Mouse (Mus musculus) brain, embryonic 14.5 days (tissue): ENCODE data around the gene Cd53. TPM values are rescaled to one million over a fixed set of nuclear protein-coding genes. Genes with fewer than 3 reads are reported as not detected.

ENCODE experiments used
- DNase-seq: peaks from one replicate; pipeline ENCODE4 v3.0.0-alpha.2; 2011; ENCODE audit warnings: low read depth
- CTCF ChIP-seq: fragments of 200-500 bp; IDR thresholded peaks from 2 replicates; pipeline ENCODE4 v1.5.1; 2012; ENCODE audit warnings: inconsistent platforms, mild to moderate bottlenecking, moderate library complexity, borderline replicate concordance; ENCODE audit not compliant: insufficient read depth, insufficient read length; ENCODE audit errors: extremely low read depth
- POLR2A ChIP-seq: fragments of 200-500 bp; IDR thresholded peaks from 2 replicates; pipeline ENCODE4 v1.6.1; 2012; ENCODE audit warnings: mild to moderate bottlenecking, inconsistent platforms, borderline replicate concordance; ENCODE audit not compliant: poor library complexity, insufficient read depth, insufficient read length, severe bottlenecking; ENCODE audit errors: extremely low read depth
- polyA plus RNA-seq: library from polyadenylated mRNA; depleted of rRNA; stranded (reverse); fragments of >200 nt; gene quantifications from 2 replicates; pipeline ENCODE4 v1.2.3, GENCODE M21; 2012; rRNA removed

The Cd53 gene
- 3.0 and 3.1 TPM in 2 replicates for polyA plus RNA-seq

DNA sequence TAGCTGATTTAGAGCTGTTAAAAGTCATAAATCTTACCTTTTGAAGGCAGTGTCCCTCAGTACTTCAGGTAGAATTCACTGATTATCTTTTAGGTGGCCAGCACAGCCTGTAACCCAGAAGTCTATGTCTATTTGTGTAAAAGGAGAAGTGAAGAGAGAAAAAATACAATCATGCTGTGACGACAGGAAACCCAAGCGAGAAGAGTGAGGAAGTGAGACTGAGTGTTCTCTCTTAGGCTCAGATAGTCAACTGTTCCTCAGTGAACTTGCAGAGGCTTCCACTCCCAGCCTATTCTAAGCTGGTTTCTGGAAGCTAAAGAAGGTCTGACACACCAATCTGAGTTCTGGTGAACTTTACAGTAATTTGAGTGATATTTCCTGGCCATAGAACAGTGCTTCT lies at the start of gene Cd53:
Gene Cd53, minus strand, starts transcription at position 220 of the 400 bp plus-strand sequence.
- TF ChIP-seq POLR2A (no peak), CTCF (no peak)
- no peak for DNase-seq

DNA sequence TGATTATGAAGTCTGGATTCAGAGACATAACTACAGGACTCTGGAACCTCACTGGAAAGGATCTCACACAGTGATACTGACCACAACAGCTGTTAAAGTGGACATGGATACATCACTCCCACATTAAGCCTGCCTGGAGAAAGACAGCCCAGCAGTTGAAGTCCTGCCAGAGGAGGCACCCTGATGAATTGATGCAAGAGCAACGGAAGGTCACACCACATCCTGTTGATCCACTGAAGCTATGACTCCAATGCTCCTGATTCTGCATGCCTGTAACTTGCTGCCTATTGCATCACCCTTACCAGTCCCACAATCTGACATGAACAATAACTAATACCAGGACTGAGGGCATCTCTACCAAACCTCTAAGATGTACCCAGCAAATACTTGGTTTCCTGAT lies 42.2 kb upstream of the Cd53 start:
- TF ChIP-seq CTCF (no peak), POLR2A (no peak)
- no peak for DNase-seq

DNA sequence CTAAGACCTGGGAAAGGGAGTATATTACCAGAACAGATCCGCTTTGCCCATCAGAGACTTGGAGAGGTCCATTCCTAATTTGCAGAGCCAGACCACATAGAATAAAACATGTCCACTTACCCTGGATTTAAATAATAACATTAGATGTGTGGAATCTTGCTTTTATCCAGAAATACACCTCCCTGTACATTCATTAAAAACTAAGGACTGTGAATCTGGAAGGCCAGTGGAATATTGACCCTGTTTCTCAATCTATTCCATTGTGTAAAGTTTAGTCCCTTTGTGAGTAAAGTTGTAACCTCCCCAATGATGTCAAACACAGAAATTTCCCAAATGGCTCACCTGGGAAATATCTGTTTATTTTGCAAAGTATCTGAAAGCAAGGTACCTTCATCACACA lies 36.2 kb upstream of the Cd53 start, which contains the start of gene Olfr266:
Gene Olfr266, minus strand, starts transcription at position 101 of the 400 bp plus-strand sequence.
- no peak for TF ChIP-seq POLR2A
- no peak for TF ChIP-seq CTCF
- no peak for DNase-seq

DNA sequence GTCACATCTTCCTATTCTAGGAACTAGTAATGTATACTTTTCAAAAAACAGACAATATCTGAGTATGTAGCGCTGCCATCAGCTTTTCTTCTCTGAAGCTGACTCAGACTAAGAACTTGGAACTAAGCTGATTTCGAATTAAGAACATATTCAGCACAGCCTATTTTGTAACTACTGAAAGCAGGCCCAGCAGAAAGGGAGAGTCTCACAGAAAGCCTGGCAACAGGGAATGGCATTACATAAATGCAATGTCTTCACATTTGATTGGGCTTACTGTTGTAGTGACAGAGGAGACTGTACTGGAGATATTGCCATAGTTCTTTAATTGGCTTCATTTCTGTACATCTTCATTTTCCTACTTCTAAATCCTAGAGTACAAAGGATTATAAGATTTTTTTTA lies 27.7 kb upstream of the Cd53 start:
- TF ChIP-seq POLR2A: no peak
- TF ChIP-seq CTCF: no peak
- DNase-seq: no peak

DNA sequence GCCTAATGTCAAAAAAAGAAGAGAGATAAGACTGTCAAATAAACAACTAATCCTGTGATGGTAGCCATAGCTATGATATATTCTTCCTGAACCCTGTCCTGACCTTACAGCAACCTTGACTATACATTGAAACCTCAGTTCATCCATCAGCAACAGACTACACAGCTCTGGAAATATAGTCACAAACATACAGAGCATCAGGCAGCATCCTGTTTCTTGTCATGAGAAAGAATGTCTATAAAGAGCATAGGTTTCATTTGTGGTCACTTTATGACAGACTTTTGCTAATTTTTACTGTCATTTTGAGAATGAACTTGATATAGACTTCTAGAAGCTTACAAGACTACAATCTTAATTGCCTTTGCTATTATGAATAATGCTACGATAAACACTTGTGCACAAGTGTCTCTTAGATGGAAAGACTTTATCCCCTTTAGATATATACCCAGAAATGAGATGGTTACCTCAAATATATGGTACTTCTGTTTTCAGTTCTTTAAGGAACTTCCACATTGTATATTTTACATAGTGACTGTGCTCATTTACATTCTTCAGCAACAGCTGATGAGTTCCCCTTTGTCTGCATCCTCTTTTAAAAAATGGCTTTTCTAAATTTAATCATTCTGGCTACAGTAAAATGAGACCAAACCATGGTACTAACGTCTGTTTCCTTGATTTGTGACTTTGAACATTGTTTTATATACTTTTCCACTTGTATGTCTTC lies 19.2 kb upstream of the Cd53 start:
- TF ChIP-seq CTCF: no peak
- no peak for TF ChIP-seq POLR2A
- no peak for DNase-seq

DNA sequence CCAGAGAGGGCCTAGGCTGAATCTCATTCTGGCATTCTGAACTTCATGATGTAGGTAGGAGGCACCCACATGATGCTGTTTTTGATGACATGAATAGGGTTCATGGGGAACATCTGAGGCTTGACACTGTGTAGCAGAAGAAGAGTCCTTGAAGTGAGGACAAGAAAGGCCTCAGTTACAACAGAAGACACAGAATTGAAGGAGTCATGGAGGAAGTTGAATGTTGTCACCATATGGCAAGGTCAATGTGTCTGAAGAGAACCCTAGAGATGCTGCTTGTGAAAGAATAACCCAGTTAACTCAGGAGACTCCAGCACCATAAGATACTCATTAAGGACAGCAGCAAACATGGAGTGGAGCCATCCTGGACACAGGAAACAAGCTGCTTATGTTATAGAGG lies 8.1 kb upstream of the Cd53 start:
- no peak for DNase-seq

DNA sequence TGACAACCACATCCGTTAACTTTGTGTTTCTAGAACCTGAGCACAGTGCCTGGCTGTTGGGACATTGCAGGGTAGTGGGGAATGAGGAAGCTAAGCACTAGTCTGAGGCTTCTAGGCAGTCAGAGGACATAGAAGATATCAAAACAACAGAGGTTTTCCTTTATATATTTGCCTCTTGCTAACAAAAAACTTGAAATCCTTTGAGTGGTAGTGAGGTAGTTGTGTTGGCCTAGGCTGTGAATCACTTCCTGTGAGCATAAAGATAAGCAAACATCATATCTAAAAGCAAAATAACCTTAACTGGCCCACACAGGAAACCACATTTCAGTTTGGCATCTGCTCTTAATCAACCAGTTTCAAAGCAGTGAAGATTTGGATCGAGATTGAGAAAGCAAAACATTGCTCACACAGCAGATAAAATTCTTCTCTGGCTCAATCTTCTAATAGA lies 1.5 kb downstream of the Cd53 start:
- DNase-seq: no peak
- TF ChIP-seq CTCF: no peak
- TF ChIP-seq POLR2A: no peak

More for the DNA sequence above, 8.1 kb upstream of the Cd53 start:
- TF ChIP-seq POLR2A: no peak
- TF ChIP-seq CTCF: no peak

DNA sequence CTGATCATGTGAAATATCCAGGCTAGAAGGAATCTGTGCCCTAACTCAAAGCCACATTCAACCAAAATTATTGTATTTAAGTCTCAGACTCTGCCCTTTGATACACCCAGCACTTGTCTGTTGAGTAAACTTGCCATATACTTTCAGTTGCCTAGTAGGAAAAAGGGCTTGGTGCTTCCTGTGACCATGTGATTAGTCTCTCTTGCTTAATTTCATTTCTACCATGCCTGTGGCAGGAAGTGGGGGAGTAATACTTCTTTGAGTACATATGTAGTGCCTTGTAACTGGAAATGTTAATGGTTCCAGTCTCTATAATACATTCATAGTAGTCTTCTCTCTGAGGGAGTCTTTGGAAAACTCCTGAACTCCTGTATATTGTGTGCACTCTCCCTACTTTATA lies 2.0 kb downstream of the Cd53 start:
- TF ChIP-seq CTCF: no peak
- no peak for DNase-seq

DNA sequence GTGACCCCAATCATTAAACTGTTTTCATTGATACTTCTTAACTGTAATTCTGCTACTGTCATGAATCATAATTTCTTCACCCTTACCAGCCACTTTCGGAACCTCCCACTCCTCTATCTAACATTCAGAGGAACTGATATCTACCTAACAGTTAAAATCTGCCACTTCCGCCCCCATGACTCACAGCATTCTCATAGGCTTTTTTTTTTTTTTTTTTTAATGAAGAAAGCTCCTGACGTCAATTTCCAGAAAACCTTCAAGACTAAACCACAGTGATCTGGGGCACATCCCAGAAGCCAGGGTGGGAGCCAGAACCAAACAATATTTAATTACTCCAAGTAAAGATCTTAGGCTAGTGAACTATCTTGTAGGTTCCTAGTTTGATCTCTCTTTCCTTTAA lies 4.8 kb downstream of the Cd53 start:
- TF ChIP-seq POLR2A (no peak), CTCF (no peak)
- DNase-seq: no peak

DNA sequence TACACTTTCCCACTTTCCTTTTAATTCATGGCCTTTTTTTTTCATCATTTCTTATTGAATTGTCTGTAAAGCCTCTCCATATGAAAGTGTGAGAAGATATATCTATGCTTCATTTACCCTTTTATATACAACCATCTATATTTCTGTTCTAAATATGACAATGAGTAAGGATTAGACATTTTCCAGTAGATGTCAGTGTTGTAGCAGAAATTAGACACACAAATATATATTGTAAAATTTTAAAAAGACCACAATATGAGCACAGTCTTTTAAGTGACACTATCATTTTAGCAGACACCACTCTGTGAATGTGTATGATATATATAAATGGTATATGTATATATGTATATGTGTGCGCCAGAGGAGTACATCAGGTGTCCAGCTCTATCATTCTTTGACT lies 18.1 kb downstream of the Cd53 start:
- TF ChIP-seq CTCF (no peak), POLR2A (no peak)
- no peak for DNase-seq

DNA sequence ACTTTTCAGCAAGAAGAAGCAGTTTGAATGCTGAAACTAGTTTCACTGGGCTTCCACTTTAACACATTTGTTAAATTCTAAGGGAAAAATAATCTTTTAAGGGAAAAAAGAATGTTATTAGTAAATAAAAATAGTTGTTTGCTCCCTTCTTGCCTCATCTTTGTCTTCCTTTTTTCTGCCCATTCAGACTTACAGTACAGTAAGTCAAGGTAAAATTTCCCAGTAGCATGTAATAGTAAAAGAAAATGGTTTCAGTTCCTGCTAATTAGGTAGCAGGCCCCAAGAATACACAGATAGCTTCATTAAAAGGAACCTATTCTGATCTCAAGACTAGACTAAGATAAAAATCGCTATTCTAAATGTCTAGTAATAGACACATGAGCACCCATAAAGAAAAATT lies 34.1 kb downstream of the Cd53 start:
- no peak for TF ChIP-seq POLR2A
- TF ChIP-seq CTCF: no peak

More for the DNA sequence above, 34.1 kb downstream of the Cd53 start:
- no peak for DNase-seq
